Mouse (Mus musculus) liver, embryonic 14.5 days (tissue): ENCODE data around the gene Ppcs.

ENCODE experiments used
- CTCF ChIP-seq: IDR thresholded peaks from 2 replicates; pipeline ENCODE4 v1.5.1; 2016; ENCODE audit warnings: antibody characterized with exemption, low read depth, control low read depth
- EP300 ChIP-seq: IDR thresholded peaks from 2 replicates; pipeline ENCODE4 v1.6.1; 2016; ENCODE audit warnings: antibody characterized with exemption, low read depth

DNA sequence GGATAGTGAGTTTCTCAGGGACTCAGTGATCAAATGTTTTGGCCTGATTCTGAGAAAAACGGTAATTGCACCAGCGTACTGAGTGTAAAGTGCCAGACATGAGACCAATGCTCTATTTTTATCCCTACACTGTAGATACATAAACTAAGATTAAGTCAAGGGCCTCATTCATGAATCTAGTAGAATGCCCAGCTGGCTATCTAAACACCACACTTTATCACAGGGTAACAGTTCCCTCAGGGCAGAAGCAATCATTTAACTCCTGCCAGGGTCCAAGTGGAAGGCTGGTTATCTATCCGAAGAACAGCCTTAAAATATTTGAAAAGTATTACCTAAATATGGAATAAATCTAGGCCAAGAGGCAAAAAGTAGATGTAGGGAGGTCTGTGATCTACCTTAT lies 4.3 kb downstream of the Ppcs start:
- TF ChIP-seq CTCF (no peak), EP300 (peak; percentile 76)
